Mouse (Mus musculus) midbrain, embryonic 10.5 days (tissue): ENCODE results near the gene Upk3b. TPM values are rescaled to one million over a fixed set of nuclear protein-coding genes. Genes with fewer than 3 reads are reported as not detected.

Source experiments
- DNase-seq: peaks from one replicate; pipeline ENCODE4 v3.0.0-alpha.2; 2017; ENCODE audit warnings: low spot score
- H3K27ac ChIP-seq: fragments of 300-500 bp; sonication (generic); replicated peaks from 2 replicates; pipeline ENCODE4 v1.5.1; 2016; ENCODE audit warnings: mild to moderate bottlenecking
- H3K27me3 ChIP-seq: fragments of 300-500 bp; sonication (generic); 2 replicates; pipeline ENCODE4 v1.6.1; 2016; ENCODE audit warnings: low read depth, mild to moderate bottlenecking; ENCODE audit not compliant: poor library complexity, severe bottlenecking
- H3K36me3 ChIP-seq: fragments of 300-500 bp; sonication (generic); 2 replicates; pipeline ENCODE4 v1.6.1; 2016; ENCODE audit warnings: mild to moderate bottlenecking, moderate library complexity
- H3K4me1 ChIP-seq: fragments of 300-500 bp; sonication (generic); 2 replicates; pipeline ENCODE4 v1.6.1; 2016
- H3K4me3 ChIP-seq: fragments of 300-500 bp; sonication (generic); 2 replicates; pipeline ENCODE4 v1.5.1; 2016; ENCODE audit warnings: mild to moderate bottlenecking, moderate library complexity
- H3K9me3 ChIP-seq: fragments of 300-500 bp; sonication (generic); replicated peaks from 2 replicates; pipeline ENCODE4 v1.6.1; 2016; ENCODE audit warnings: mild to moderate bottlenecking
- WGBS: fragments of 180-500 bp; shearing (Covaris S2); methylation state at CpG from one replicate; pipeline ENCODE4 v1.1.7; 2016; 5-methylcytosine and 5-hydroxymethylcytosine counted together
- polyA plus RNA-seq: library from polyadenylated mRNA; unstranded; fragments of >200 nt; fragmentation: Nextera tagmentation; extraction: Ambion mirVana; gene quantifications from 2 replicates; pipeline ENCODE4 v1.2.1, GENCODE M21; 2016

Gene Upk3b
- polyA plus RNA-seq, 1 experiment from 2014 or later = not detected

GRCm38 (mm10) chr5:136015586-136015985 is 22.7 kb upstream of the Upk3b start:
- WGBS = 87% methylated on average over 10 of the region's 10 CpGs
- Histone ChIP-seq H3K9me3 (no peaks in the 10 kb centered on the region), H3K27me3 (no peaks in the 10 kb centered on the region), H3K27ac (no peak overlapping the region), H3K4me3 (no peak overlapping the region), H3K4me1 (no peaks in the 10 kb centered on the region), H3K36me3 (peaks cover 68% of the 10 kb centered on the region)
- DNase-seq = no peak

GRCm38 (mm10) chr5:136016014-136016876 is 22.1 kb upstream of the Upk3b start:
- H3K27ac ChIP-seq = no peak overlapping the region
- DNase-seq = no peak

DNA sequence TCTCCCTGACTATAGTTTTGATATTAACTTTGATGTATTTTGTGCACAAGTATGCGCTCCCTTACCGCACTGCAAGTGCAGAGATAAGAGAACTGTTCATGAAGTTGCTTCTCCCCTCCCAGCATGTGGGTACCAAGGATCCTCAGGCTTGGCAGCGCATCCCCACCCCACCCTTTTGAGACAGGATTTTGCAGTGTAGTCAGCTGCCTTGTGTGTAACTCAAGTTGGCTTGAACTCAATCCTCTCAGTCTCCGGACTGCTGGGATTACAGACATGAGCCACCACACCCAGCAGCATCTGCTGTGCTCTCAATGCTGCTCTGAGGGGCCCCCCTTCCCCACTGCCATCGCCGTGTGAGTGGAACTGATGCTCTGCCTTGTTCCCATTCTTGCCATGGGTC is 21.0 kb upstream of the Upk3b start:
- H3K4me3 ChIP-seq = no peak overlapping the region
- no peaks in the 10 kb centered on the region for H3K27me3 ChIP-seq
- no peak for DNase-seq
- WGBS = 90% methylated on average over 6 of the region's 6 CpGs
- peaks cover 67% of the 10 kb centered on the region for H3K36me3 ChIP-seq
- no peaks in the 10 kb centered on the region for H3K9me3 ChIP-seq
- no peak overlapping the region for H3K27ac ChIP-seq
- no peaks in the 10 kb centered on the region for H3K4me1 ChIP-seq

More at GRCm38 (mm10) chr5:136016014-136016876, 22.1 kb upstream of the Upk3b start:
- Histone ChIP-seq H3K27me3 (no peaks in the 10 kb centered on the region), H3K9me3 (no peaks in the 10 kb centered on the region), H3K36me3 (peaks cover 68% of the 10 kb centered on the region), H3K4me3 (no peak overlapping the region), H3K4me1 (no peaks in the 10 kb centered on the region)
- 87% methylated on average over 10 of the region's 10 CpGs for WGBS

DNA sequence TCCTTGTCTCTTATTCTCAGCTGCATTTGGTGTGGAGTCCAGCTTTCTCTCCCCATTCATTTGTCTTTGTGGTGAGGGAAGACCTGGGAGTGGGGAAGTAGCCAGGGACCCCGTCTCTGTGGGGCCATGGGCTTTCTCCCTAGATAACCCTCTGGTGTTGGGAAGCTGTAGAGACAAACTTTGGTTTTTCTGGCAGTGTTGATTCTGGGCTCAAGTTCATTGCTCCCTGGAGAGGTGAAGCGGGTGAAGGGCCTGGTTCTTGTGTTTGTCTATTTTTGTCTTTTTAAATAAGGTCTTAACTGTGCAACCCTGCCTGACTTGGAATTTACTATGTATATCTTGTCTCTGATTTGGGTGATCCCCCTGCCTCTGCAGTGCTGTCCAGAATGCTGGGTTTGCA is 19.6 kb upstream of the Upk3b start:
- 90% methylated on average over 2 of the region's 2 CpGs for WGBS
- peaks cover 64% of the 10 kb centered on the region for H3K36me3 ChIP-seq

GRCm38 (mm10) chr5:136019907-136020306 is 18.4 kb upstream of the Upk3b start:
- H3K4me1 ChIP-seq = no peaks in the 10 kb centered on the region
- no peaks in the 10 kb centered on the region for H3K27me3 ChIP-seq
- H3K27ac ChIP-seq = no peak overlapping the region
- WGBS = 41% methylated on average over 1 of the region's 1 CpGs
- no peaks in the 10 kb centered on the region for H3K9me3 ChIP-seq
- H3K4me3 ChIP-seq = no peak overlapping the region
- no peak for DNase-seq
- H3K36me3 ChIP-seq = peaks cover 52% of the 10 kb centered on the region

More for the DNA sequence above, 19.6 kb upstream of the Upk3b start:
- no peak overlapping the region for H3K27ac ChIP-seq
- no peaks in the 10 kb centered on the region for H3K9me3 ChIP-seq
- H3K4me3 ChIP-seq = no peak overlapping the region
- H3K4me1 ChIP-seq = no peaks in the 10 kb centered on the region
- DNase-seq = no peak
- no peaks in the 10 kb centered on the region for H3K27me3 ChIP-seq

- Histone ChIP-seq H3K27ac (no peak overlapping the region), H3K4me3 (no peak overlapping the region), H3K9me3 (no peaks in the 10 kb centered on the region), H3K36me3 (peaks cover 80% of the 10 kb centered on the region), H3K27me3 (no peaks in the 10 kb centered on the region), H3K4me1 (0 out of 2 replicates have a peak, but pooled peaks cover 3% of the 10 kb centered on the region)
- WGBS = 81% methylated on average over 3 of the region's 3 CpGs
- no peak for DNase-seq
Measured at GRCm38 (mm10) chr5:136025712-136026111, 12.6 kb upstream of the Upk3b start.

- Histone ChIP-seq H3K4me1 (0 out of 2 replicates have a peak, but pooled peaks cover 3% of the 10 kb centered on the region), H3K27me3 (no peaks in the 10 kb centered on the region), H3K27ac (no peak overlapping the region), H3K36me3 (peaks cover 81% of the 10 kb centered on the region), H3K4me3 (no peak overlapping the region), H3K9me3 (no peaks in the 10 kb centered on the region)
- WGBS = 82% methylated on average over 9 of the region's 9 CpGs
- no peak for DNase-seq
Measured at GRCm38 (mm10) chr5:136026859-136027258, 11.4 kb upstream of the Upk3b start.

GRCm38 (mm10) chr5:136027612-136028311 is 10.5 kb upstream of the Upk3b start:
- Histone ChIP-seq H3K9me3 (no peaks in the 10 kb centered on the region), H3K27me3 (no peaks in the 10 kb centered on the region), H3K27ac (no peak overlapping the region), H3K4me3 (no peak overlapping the region), H3K4me1 (0 out of 2 replicates have a peak, but pooled peaks cover 3% of the 10 kb centered on the region), H3K36me3 (peaks cover 83% of the 10 kb centered on the region)
- no peak for DNase-seq
- 82% methylated on average over 11 of the region's 11 CpGs for WGBS

GRCm38 (mm10) chr5:136034868-136035267 is 3.4 kb upstream of the Upk3b start:
- no peak for DNase-seq
- Histone ChIP-seq H3K27me3 (no peaks in the 10 kb centered on the region), H3K9me3 (no peaks in the 10 kb centered on the region), H3K36me3 (peaks cover 31% of the 10 kb centered on the region), H3K4me3 (no peak overlapping the region), H3K4me1 (peaks cover 2% of the 10 kb centered on the region; the same call in 1 of the 2 replicates), H3K27ac (no peak overlapping the region)
- WGBS = 84% methylated on average over 4 of the region's 4 CpGs

- Histone ChIP-seq H3K36me3 (peaks cover 27% of the 10 kb centered on the region), H3K4me1 (peaks cover 5% of the 10 kb centered on the region), H3K27me3 (no peaks in the 10 kb centered on the region), H3K9me3 (no peaks in the 10 kb centered on the region), H3K27ac (no peak overlapping the region), H3K4me3 (no peak overlapping the region)
- no peak for DNase-seq
- WGBS = 83% methylated on average over 1 of the region's 1 CpGs
Measured at GRCm38 (mm10) chr5:136035285-136035684, 3.0 kb upstream of the Upk3b start.

GRCm38 (mm10) chr5:136036667-136037066 is 1.6 kb upstream of the Upk3b start:
- no peak overlapping the region for H3K4me3 ChIP-seq
- peaks cover 5% of the 10 kb centered on the region for H3K4me1 ChIP-seq
- peaks cover 13% of the 10 kb centered on the region for H3K36me3 ChIP-seq
- H3K27ac ChIP-seq = no peak overlapping the region
- no peaks in the 10 kb centered on the region for H3K9me3 ChIP-seq
- no peak for DNase-seq
- 100% methylated on average over 1 of the region's 1 CpGs for WGBS
- H3K27me3 ChIP-seq = no peaks in the 10 kb centered on the region

GRCm38 (mm10) chr5:136040210-136040609 is 1.9 kb downstream of the Upk3b start:
- no peaks in the 10 kb centered on the region for H3K36me3 ChIP-seq
- peaks cover 5% of the 10 kb centered on the region for H3K4me1 ChIP-seq
- 45% methylated on average over 5 of the region's 5 CpGs for WGBS
- H3K27me3 ChIP-seq = no peaks in the 10 kb centered on the region
- no peak overlapping the region for H3K27ac ChIP-seq
- no peaks in the 10 kb centered on the region for H3K9me3 ChIP-seq
- DNase-seq = no peak
- H3K4me3 ChIP-seq = no peak overlapping the region

GRCm38 (mm10) chr5:136041260-136041659 is 3.0 kb downstream of the Upk3b start:
- Histone ChIP-seq H3K4me1 (peaks cover 8% of the 10 kb centered on the region), H3K36me3 (no peaks in the 10 kb centered on the region), H3K27ac (no peak overlapping the region), H3K27me3 (no peaks in the 10 kb centered on the region), H3K9me3 (no peaks in the 10 kb centered on the region), H3K4me3 (no peak overlapping the region)
- DNase-seq = no peak
- 43% methylated on average over 2 of the region's 2 CpGs for WGBS
